In the genomic region with DNA sequence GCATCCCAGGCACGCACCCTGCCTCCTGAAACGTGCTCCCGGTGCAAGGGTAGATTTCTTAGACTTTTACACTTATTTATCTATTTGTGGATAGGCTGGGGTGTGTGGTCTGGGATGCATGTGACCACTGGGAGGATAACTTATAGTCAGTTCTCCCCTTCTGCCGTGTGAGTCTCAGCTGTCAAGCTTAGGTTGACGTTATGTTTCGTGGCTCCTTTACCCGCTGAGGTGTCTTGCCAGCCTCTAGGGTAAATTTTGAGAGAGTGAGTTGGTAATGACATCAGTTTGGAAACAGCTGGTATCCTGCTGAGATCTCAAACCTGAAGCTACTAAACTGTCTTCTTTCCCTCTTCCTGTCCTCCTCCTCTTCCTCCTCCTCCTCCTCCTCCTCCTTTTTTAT, we compare ENCODE assay signal across 8 mouse cellular contexts. TPM values are rescaled to one million over a fixed set of nuclear protein-coding genes. Genes with fewer than 3 reads are reported as not detected.
DNase-seq lines count a peak whose midpoint lies in the region; ATAC-seq and TF ChIP-seq lines count a peak whose summit lies in the region.

No protein-coding gene starts in this region.

- H3K4me1 ChIP-seq in heart, embryonic 16.5 days (ENCODE audit: control insufficient read depth, insufficient read depth, low read length) = peaks cover 25% of the 10 kb centered on the region
- peaks cover 40% of the 10 kb centered on the region for H3K4me1 ChIP-seq in G1E (ENCODE audit: insufficient read depth, low read depth, low read length)
- 0 out of 2 replicates have a peak, but pooled peaks cover 3% of the 10 kb centered on the region for H3K4me1 ChIP-seq in hindbrain, embryonic 11.5 days (replicated peaks; ENCODE audit: control insufficient read depth, insufficient read depth, low read length)
- H3K4me1 ChIP-seq in midbrain, embryonic 10.5 days = peaks cover 18% of the 10 kb centered on the region

- H3K27me3 ChIP-seq in heart, embryonic 16.5 days (ENCODE audit: control insufficient read depth, insufficient read depth, low read length) = no peaks in the 10 kb centered on the region
- peaks cover 5% of the 10 kb centered on the region; the same call in 1 of the 2 replicates for H3K27me3 ChIP-seq in G1E (ENCODE audit: insufficient read depth, low read length)
- H3K27me3 ChIP-seq in hindbrain, embryonic 11.5 days (ENCODE audit: control insufficient read depth, insufficient read depth, low read length) = no peaks in the 10 kb centered on the region
- no peaks in the 10 kb centered on the region for H3K27me3 ChIP-seq in midbrain, embryonic 10.5 days (ENCODE audit: low read depth, poor library complexity, severe bottlenecking)

- no peaks in the 10 kb centered on the region for H3K9me3 ChIP-seq in heart, embryonic 16.5 days (replicated peaks; ENCODE audit: control insufficient read depth, low read length)
- no peaks in the 10 kb centered on the region for H3K9me3 ChIP-seq in G1E (replicated peaks)
- H3K9me3 ChIP-seq in hindbrain, embryonic 11.5 days (ENCODE audit: control insufficient read depth, low read length) = no peaks in the 10 kb centered on the region
- no peaks in the 10 kb centered on the region for H3K9me3 ChIP-seq in midbrain, embryonic 10.5 days (replicated peaks)

- H3K4me2 ChIP-seq in heart, embryonic 16.5 days (ENCODE audit: low read depth, low read length) = peak overlapping the region; percentile 71
- peak overlapping the region; percentile 50 for H3K4me2 ChIP-seq in hindbrain, embryonic 11.5 days (replicated peaks; ENCODE audit: low read depth, low read length)

- H3K9ac ChIP-seq in heart, embryonic 16.5 days (ENCODE audit: low read length) = peak overlapping the region; percentile 63
- H3K9ac ChIP-seq in hindbrain, embryonic 11.5 days (ENCODE audit: low read depth, low read length) = peak overlapping the region; percentile 44

- 16% methylated on average over 7 of the region's 7 CpGs for WGBS in heart, embryonic 16.5 days
- WGBS in hindbrain, embryonic 11.5 days = 31% methylated on average over 7 of the region's 7 CpGs
- 28% methylated on average over 7 of the region's 7 CpGs for WGBS in midbrain, embryonic 10.5 days

- no peaks in the 10 kb centered on the region for H3K36me3 ChIP-seq in heart, embryonic 16.5 days (ENCODE audit: control insufficient read depth, insufficient read depth)
- peaks cover 6% of the 10 kb centered on the region for H3K36me3 ChIP-seq in G1E (replicated peaks)
- H3K36me3 ChIP-seq in hindbrain, embryonic 11.5 days (ENCODE audit: control insufficient read depth, insufficient read depth, low read length) = no peaks in the 10 kb centered on the region
- H3K36me3 ChIP-seq in midbrain, embryonic 10.5 days = 0 out of 2 replicates have a peak, but pooled peaks cover 4% of the 10 kb centered on the region

- H3K27ac ChIP-seq in heart, embryonic 16.5 days (ENCODE audit: low read length) = peak overlapping the region; percentile 61
- peak overlapping the region; percentile 30; the same call in 1 of the 2 replicates for H3K27ac ChIP-seq in hindbrain, embryonic 11.5 days (ENCODE audit: low read depth, low read length)
- peak overlapping the region; percentile 81 for H3K27ac ChIP-seq in midbrain, embryonic 10.5 days (replicated peaks)

- intact Hi-C loops in heart, postnatal 25 days (cut with DNase I) = no loop called here

- no peak for TF ChIP-seq CTCF in G1E (IDR thresholded peaks at IDR 0.05; ENCODE audit: low read depth, low read length)

- peak overlapping the region; percentile 49 for H3K4me3 ChIP-seq in heart, embryonic 16.5 days (ENCODE audit: low read length)
- peak overlapping the region; percentile 58 for H3K4me3 ChIP-seq in G1E (ENCODE audit: low read depth, low read length)
- H3K4me3 ChIP-seq in hindbrain, embryonic 11.5 days (ENCODE audit: low read depth, low read length) = peak overlapping the region; percentile 31
- H3K4me3 ChIP-seq in midbrain, embryonic 10.5 days = peak overlapping the region; percentile 52

- no peak for ATAC-seq in heart, embryonic 16.5 days (replicated peaks; ENCODE audit: extremely low read depth, insufficient read depth, low FRiP score)
- ATAC-seq in G1E (ENCODE audit: extremely low read depth, insufficient number of reproducible peaks, low FRiP score, poor library complexity, severe bottlenecking) = no peak
- no peak for ATAC-seq in hindbrain, embryonic 11.5 days (ENCODE audit: low FRiP score)

- DNase-seq in heart, postnatal 25 days (ENCODE audit: low spot score) = no peak
- DNase-seq in G1E (ENCODE audit: low spot score) = no peak
- DNase-seq in hindbrain, embryonic 11.5 days (ENCODE audit: low spot score) = peak; percentile 23
- no peak for DNase-seq in midbrain, embryonic 10.5 days (ENCODE audit: low spot score)
- no peak for DNase-seq in ovary, adult 18-20 months (ENCODE audit: low spot score)
- DNase-seq in cerebellum, adult 11-12 months = no peak
- no peak for DNase-seq in layer of hippocampus, adult 9-10 months (ENCODE audit: low spot score)

RNA-seq across cellular contexts. Expression of a gene that starts 3.6 kb away (rescaled TPM):
- 1.6 and 2.1 TPM in 2 replicates for polyA plus RNA-seq in heart, embryonic 16.5 days (2015; fragmentation: Nextera tagmentation; extraction: Ambion mirVana)
- under 1 TPM; 0.28 to 0.88 TPM for total RNA-seq in heart, postnatal 25 days (2021)
- total RNA-seq in G1E (2014; fragmentation: Nextera tagmentation) = 1.3 TPM in 1 of 2 replicates, not detected in the other
- total RNA-seq in G1E (2017) = 0.11 TPM in 1 of 2 replicates, not detected in the other
- 0.74 and 1.5 TPM in 2 replicates for polyA plus RNA-seq in G1E (2012)
- 0.53 and 0.54 TPM in 2 replicates for polyA plus RNA-seq in hindbrain, embryonic 11.5 days (2014; fragmentation: Nextera tagmentation; extraction: Ambion mirVana)
- 0.39 TPM in 1 of 2 replicates, not detected in the other for polyA plus RNA-seq in midbrain, embryonic 10.5 days (2016; fragmentation: Nextera tagmentation; extraction: Ambion mirVana)

RNA-seq across cellular contexts. Expression of a gene that starts 17.4 kb away (rescaled TPM):
- 49.6 and 54.7 TPM in 2 replicates for polyA plus RNA-seq in heart, embryonic 16.5 days (2015; fragmentation: Nextera tagmentation; extraction: Ambion mirVana)
- total RNA-seq in heart, postnatal 25 days (2021) = 10 to 100 TPM; 45.3 to 58.7 TPM
- 39.6 and 40.5 TPM in 2 replicates for total RNA-seq in G1E (2014; fragmentation: Nextera tagmentation)
- 68.7 and 75.5 TPM in 2 replicates for total RNA-seq in G1E (2017)
- polyA plus RNA-seq in G1E (2012) = 183 and 195 TPM in 2 replicates
- polyA plus RNA-seq in hindbrain, embryonic 11.5 days (2014; fragmentation: Nextera tagmentation; extraction: Ambion mirVana) = 75.2 and 79.2 TPM in 2 replicates
- polyA plus RNA-seq in midbrain, embryonic 10.5 days (2016; fragmentation: Nextera tagmentation; extraction: Ambion mirVana) = 88.2 and 96.2 TPM in 2 replicates

RNA-seq across cellular contexts. Expression of a gene that starts 18.9 kb away (rescaled TPM):
- polyA plus RNA-seq in heart, embryonic 16.5 days (2015; fragmentation: Nextera tagmentation; extraction: Ambion mirVana) = 219 and 232 TPM in 2 replicates
- total RNA-seq in heart, postnatal 25 days (2021) = 100 to 1,000 TPM; 289 to 292 TPM
- total RNA-seq in G1E (2014; fragmentation: Nextera tagmentation) (44.6 and 46.0 TPM in 2 replicates), G1E (2017) (81.5 and 87.0 TPM in 2 replicates)
- polyA plus RNA-seq in G1E (2012) = 305 and 329 TPM in 2 replicates
- 182 and 211 TPM in 2 replicates for polyA plus RNA-seq in hindbrain, embryonic 11.5 days (2014; fragmentation: Nextera tagmentation; extraction: Ambion mirVana)
- 221 and 228 TPM in 2 replicates for polyA plus RNA-seq in midbrain, embryonic 10.5 days (2016; fragmentation: Nextera tagmentation; extraction: Ambion mirVana)

RNA-seq across cellular contexts. Expression of a gene that starts 19.0 kb away (rescaled TPM):
- 34.6 and 41.8 TPM in 2 replicates for polyA plus RNA-seq in heart, embryonic 16.5 days (2015; fragmentation: Nextera tagmentation; extraction: Ambion mirVana)
- 10 to 100 TPM; 34.9 to 36.2 TPM for total RNA-seq in heart, postnatal 25 days (2021)
- 29.8 and 30.5 TPM in 2 replicates for total RNA-seq in G1E (2014; fragmentation: Nextera tagmentation)
- total RNA-seq in G1E (2017) = 10.2 and 10.5 TPM in 2 replicates
- 59.5 and 68.5 TPM in 2 replicates for polyA plus RNA-seq in G1E (2012)
- polyA plus RNA-seq in hindbrain, embryonic 11.5 days (2014; fragmentation: Nextera tagmentation; extraction: Ambion mirVana) = 33.4 and 35.2 TPM in 2 replicates
- polyA plus RNA-seq in midbrain, embryonic 10.5 days (2016; fragmentation: Nextera tagmentation; extraction: Ambion mirVana) = 45.1 and 48.5 TPM in 2 replicates

RNA-seq across cellular contexts. Expression of a gene that starts 39.0 kb away (rescaled TPM):
- polyA plus RNA-seq in heart, embryonic 16.5 days (2015; fragmentation: Nextera tagmentation; extraction: Ambion mirVana) = 441 and 465 TPM in 2 replicates
- total RNA-seq in heart, postnatal 25 days (2021) = 100 to 1,000 TPM; 122 to 132 TPM
- total RNA-seq in G1E (2014; fragmentation: Nextera tagmentation) (329 and 422 TPM in 2 replicates), G1E (2017) (35.1 and 42.1 TPM in 2 replicates)
- 210 and 227 TPM in 2 replicates for polyA plus RNA-seq in G1E (2012)
- 392 and 442 TPM in 2 replicates for polyA plus RNA-seq in hindbrain, embryonic 11.5 days (2014; fragmentation: Nextera tagmentation; extraction: Ambion mirVana)
- 575 and 616 TPM in 2 replicates for polyA plus RNA-seq in midbrain, embryonic 10.5 days (2016; fragmentation: Nextera tagmentation; extraction: Ambion mirVana)

Comparison
In these comparisons a context has a peak if more than half of its experiments do, and no peak if none do; other contexts are left out.
1. H3K27ac ChIP-seq: peak in every context shown above with its lines; median percentile 81 in midbrain, embryonic 10.5 days; 61 in heart, embryonic 16.5 days; 30 in hindbrain, embryonic 11.5 days.